Mouse (Mus musculus): ENCODE results near the gene Gm10382.

Gm10382 gene

GRCm38 (mm10) chr5:125389131-125389578, at the start of gene Gm10382:
Gene Gm10382 (plus strand): TSS chr5:125389322.
- CTCF ChIA-PET, result interaction anchor here (0.7 kb wide), 1 partner anchor 23 kb away, joined by 3 read pairs; no protein-coding TSS in a partner anchor

DNA sequence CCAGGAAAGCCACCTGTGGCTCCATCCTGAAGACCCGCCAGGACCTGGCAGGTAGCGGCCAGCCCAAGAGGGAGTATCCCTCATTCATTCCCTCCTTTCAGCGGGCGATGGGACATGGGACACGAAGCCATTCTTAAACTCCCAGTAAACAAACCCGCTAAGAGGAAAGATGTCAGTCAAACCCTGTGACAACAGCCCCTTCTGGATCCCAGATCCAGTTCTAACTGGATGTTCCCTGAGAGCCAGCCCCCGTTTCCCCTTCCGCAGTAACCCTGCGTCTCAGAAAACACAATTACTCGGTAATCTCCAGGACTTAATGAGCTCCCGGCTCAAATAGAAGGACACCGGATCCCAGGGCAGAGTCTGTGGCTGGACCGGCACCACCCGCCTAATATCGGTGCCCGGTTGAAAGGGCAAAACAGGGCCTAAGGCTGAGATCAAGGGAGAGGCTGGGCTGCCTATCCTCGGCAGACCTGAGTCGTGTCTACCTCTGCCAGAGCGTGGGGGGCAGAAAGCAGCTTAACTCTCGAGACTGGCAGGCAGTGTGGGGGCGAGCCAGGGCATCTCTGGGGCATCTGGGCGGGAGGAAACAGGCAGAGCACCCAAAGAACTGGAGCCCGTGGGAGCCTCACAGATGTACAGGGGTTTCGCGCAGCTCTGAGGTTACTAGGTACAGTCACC, 49.1 kb upstream of the Gm10382 start:
- CTCF ChIA-PET, result no interaction called here

- CTCF ChIA-PET, result interaction anchor here (0.6 kb wide), 1 partner anchor 68 kb away, joined by 4 read pairs; no protein-coding TSS in a partner anchor
These were observed 48.4 kb upstream of the Gm10382 start, which contains the start of gene Scarb1 for GRCm38 (mm10) chr5:125340547-125341262. Gene Scarb1 (minus strand): TSS chr5:125341094.

- CTCF ChIA-PET, result interaction anchor here (0.6 to 0.7 kb wide), 2 partner anchors 17 to 53 kb away, joined by 4 to 5 read pairs; no protein-coding TSS in a partner anchor
These were observed 47.5 kb upstream of the Gm10382 start for GRCm38 (mm10) chr5:125341459-125342090.

DNA sequence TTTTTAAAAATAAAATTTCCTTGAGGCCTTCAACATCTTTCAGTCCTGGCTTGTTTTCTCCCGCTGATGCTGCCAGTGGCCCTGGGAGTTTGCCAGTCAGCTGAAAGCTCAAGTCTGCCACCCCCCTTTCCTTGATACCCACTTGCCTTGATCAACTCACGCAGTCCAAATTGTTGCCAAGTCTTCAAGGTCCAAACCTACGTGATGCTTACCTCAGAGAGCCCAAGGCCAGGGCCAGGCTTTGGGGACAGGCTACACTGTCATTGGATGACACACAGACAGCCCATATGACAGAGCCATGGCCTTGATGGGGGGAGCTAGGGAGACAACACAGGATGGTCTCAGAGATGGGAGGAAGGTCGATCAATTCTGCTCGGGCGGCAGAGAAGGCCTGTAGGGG, 44.8 kb upstream of the Gm10382 start:
- CTCF ChIA-PET, result no interaction called here

DNA sequence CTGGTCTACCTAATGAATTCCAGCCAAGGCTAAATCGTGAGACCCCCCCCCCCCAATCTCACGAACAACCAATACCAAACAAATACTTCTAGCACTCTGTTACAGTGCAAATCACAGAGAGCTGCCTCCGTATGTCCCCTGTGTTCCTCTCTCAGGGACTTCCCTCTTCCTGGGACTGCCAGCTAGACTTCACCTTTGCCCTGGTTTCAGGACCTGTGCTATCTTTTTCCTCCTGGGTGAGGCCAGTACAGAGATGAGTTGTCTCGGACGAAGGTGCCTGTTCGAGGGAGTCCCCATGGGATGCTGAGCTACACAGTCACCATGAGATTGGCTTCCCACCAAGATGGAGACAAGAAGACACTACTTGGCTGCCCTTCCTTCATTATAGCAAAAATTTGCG, 41.1 kb upstream of the Gm10382 start:
- CTCF ChIA-PET, result no interaction called here

DNA sequence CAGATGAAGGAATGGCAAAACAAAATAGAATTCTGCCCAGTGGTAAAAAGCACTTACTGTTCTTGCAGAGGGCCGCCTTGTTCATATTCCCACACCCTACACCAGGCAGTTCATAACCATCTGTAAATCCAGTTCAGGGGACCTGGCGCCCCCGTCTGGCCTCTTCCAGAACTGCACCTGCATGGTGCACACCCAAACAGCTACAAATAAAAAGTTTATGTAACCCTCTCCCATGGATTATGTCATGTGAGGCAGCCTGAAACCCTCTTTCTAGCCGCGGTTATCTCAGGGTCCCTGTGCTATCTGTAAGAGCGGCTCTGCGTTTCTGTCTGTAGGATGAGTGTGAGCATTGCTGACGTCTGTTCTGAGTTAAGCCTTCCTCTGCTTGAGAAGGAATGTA, 40.6 kb upstream of the Gm10382 start:
- CTCF ChIA-PET, result no interaction called here

GRCm38 (mm10) chr5:125349391-125349790, 39.7 kb upstream of the Gm10382 start:
- CTCF ChIA-PET, result no interaction called here

DNA sequence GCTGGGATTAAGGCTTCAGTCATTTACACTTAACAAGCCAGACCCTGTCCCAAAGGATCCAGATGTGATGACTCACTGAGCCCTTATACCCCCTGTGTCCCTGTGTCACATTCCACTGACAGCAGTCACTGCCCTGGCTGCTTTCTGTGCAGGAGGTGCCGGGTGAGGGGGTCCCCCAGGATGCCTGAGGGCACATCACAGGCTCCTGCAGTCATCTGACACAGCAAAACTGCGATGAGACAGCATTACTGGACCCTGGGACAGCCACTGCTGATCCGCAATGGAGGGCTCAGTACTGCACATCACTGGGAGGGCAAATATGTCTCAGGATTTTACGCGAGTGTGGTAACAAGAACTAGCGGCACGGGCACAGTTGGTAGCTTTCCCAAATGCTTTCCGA, 38.1 kb upstream of the Gm10382 start:
- CTCF ChIA-PET, result interaction anchor here (1.5 kb wide), 1 partner anchor 80 kb away, joined by 4 read pairs; no protein-coding TSS in a partner anchor

GRCm38 (mm10) chr5:125351939-125352338, 37.2 kb upstream of the Gm10382 start:
- CTCF ChIA-PET, result interaction anchor here (1.5 kb wide), 1 partner anchor 80 kb away, joined by 4 read pairs; no protein-coding TSS in a partner anchor

GRCm38 (mm10) chr5:125352781-125353294, 36.3 kb upstream of the Gm10382 start:
- CTCF ChIA-PET, result interaction anchor here (1.5 kb wide), 1 partner anchor 81 kb away, joined by 4 read pairs; no protein-coding TSS in a partner anchor

GRCm38 (mm10) chr5:125354885-125355492, 34.1 kb upstream of the Gm10382 start:
- CTCF ChIA-PET, result interaction anchor here (0.5 kb wide), 1 partner anchor 76 kb away, joined by 11 read pairs; no protein-coding TSS in a partner anchor

DNA sequence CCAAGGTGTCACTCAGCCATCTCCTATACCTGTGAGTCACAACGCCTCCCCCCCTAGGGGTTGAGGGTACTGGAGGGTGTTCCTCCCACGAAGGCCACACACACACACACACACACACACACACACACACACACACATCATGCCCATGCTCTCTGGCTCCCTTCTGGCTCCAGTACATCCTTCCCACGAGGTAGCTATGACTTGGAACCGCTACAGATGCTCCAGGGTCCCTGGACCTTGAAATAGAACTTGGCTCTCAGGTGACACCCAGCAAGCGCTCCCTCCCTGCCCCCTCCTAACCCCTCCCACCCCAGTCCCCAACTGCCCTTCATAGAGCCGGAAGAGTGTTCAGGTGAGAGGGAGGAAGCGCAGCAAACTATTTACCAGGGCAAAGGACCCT, 33.5 kb upstream of the Gm10382 start:
- CTCF ChIA-PET, result no interaction called here

GRCm38 (mm10) chr5:125357543-125358269, 31.4 kb upstream of the Gm10382 start:
- CTCF ChIA-PET, result no interaction called here

- CTCF ChIA-PET, result interaction anchor here (0.5 kb wide), 1 partner anchor 17 kb away, joined by 4 read pairs; no protein-coding TSS in a partner anchor
These were observed 30.9 kb upstream of the Gm10382 start for GRCm38 (mm10) chr5:125358270-125358608.

DNA sequence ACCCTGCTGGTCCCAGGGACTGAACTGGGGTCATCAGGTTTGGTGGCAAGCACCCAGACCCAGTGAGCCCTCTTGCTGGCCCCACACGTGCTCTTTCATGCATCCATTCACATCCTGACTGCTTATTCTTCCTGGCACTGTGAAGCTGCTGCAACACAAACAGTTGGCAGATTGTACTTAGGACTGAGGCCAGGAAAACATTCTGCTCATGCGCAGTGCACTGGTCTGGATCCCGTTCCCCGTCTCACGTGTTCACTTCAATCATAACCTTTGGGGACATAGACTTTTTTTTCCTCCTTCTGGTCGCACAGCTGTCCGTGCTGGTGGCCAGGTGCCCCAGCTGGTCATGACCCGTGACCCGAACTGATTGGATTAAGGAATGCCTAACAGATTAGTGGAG, 28.6 kb upstream of the Gm10382 start:
- CTCF ChIA-PET, result no interaction called here

GRCm38 (mm10) chr5:125360981-125361510, 28.1 kb upstream of the Gm10382 start:
- CTCF ChIA-PET, result no interaction called here

- CTCF ChIA-PET, result no interaction called here
These were observed 25.2 kb upstream of the Gm10382 start for GRCm38 (mm10) chr5:125363894-125364293.

DNA sequence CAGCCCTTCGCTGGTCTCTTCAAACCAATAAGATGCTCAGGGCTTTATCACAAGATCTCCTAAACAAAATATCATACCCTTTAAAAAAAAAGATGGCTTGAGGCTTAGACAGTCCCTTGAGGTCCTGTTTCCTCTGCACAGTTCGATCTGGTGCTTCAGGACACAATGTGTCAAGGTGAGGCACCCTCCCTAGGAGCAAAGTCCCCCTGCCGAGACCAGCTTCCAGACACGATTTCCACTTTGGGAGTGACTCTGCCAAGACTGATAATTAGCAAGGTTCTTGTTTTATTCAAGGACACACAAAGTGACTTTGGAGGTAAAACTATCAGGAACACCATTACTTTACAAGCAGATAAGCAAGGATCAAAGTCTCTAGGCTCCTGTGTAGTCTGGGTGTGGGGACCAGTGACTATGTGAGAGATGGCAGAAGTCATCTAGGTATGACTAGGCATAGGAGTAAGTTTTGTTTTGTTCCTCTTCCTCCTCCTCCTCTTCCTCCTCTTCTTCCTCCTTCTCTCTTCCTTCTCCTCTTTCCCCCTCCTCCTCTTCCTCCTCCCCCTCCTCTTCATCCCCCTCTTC, 24.2 kb upstream of the Gm10382 start:
- CTCF ChIA-PET, result no interaction called here

GRCm38 (mm10) chr5:125368156-125368555, 21.0 kb upstream of the Gm10382 start:
- CTCF ChIA-PET, result interaction anchor here (0.5 to 1.0 kb wide), 5 partner anchors 22 to 188 kb away, joined by 3 to 13 read pairs (median 4); no protein-coding TSS in a partner anchor

Data from spleen, embryonic (tissue).